Mouse (Mus musculus) intestine, embryonic 16.5 days (tissue): ENCODE measurements around the gene Csgalnact2. TPM values are rescaled to one million over a fixed set of nuclear protein-coding genes. Genes with fewer than 3 reads are reported as not detected.

ENCODE experiments used
- ATAC-seq: fragments of 200-750 bp; cut with Nextera tagmentation; 2 replicates; pipeline ENCODE4 v1.8.0; 2017; ENCODE audit warnings: moderate TSS enrichment, moderate library complexity
- H3K27ac ChIP-seq: fragments of 300-500 bp; sonication (generic); 2 replicates; pipeline ENCODE4 v1.5.1; 2014; ENCODE audit warnings: mild to moderate bottlenecking, low read length
- H3K27me3 ChIP-seq: fragments of 300-500 bp; sonication (generic); replicated peaks from 2 replicates; pipeline ENCODE4 v1.6.1; 2014; ENCODE audit warnings: low read length, control low read depth, mixed read lengths; ENCODE audit not compliant: control insufficient read depth, insufficient read depth
- H3K36me3 ChIP-seq: fragments of 300-500 bp; sonication (generic); 2 replicates; pipeline ENCODE4 v1.6.1; 2014; ENCODE audit warnings: low read length, control low read depth; ENCODE audit not compliant: control insufficient read depth, insufficient read depth
- H3K4me1 ChIP-seq: fragments of 300-500 bp; sonication (generic); 2 replicates; pipeline ENCODE4 v1.6.1; 2014; ENCODE audit warnings: low read length, control low read depth, mixed read lengths; ENCODE audit not compliant: control insufficient read depth, insufficient read depth
- H3K4me2 ChIP-seq: fragments of 300-500 bp; sonication (generic); 2 replicates; pipeline ENCODE4 v1.6.1; 2014; ENCODE audit warnings: low read depth, low read length, control low read depth
- H3K4me3 ChIP-seq: fragments of 300-500 bp; sonication (generic); 2 replicates; pipeline ENCODE4 v1.5.1; 2014; ENCODE audit warnings: mild to moderate bottlenecking, low read length
- H3K9ac ChIP-seq: fragments of 300-500 bp; sonication (generic); 2 replicates; pipeline ENCODE4 v1.6.1; 2014; ENCODE audit warnings: low read depth, low read length
- H3K9me3 ChIP-seq: fragments of 300-500 bp; sonication (generic); 2 replicates; pipeline ENCODE4 v1.6.1; 2016; ENCODE audit warnings: low read length, control low read depth; ENCODE audit not compliant: control insufficient read depth
- WGBS: fragments of 180-500 bp; shearing (Covaris S2); extraction: QIAGEN DNeasy Blood & Tissue Kit; methylation state at CpG from one replicate; pipeline ENCODE4 v1.1.7; 2014; 5-methylcytosine and 5-hydroxymethylcytosine counted together
- polyA plus RNA-seq: library from polyadenylated mRNA; unstranded; fragments of >200 nt; fragmentation: Nextera tagmentation; extraction: Ambion mirVana; gene quantifications from 2 replicates; pipeline ENCODE4 v1.2.1, GENCODE M21; 2015

The Csgalnact2 gene
- polyA plus RNA-seq, 1 experiment from 2014 or later = 9.3 TPM

DNA sequence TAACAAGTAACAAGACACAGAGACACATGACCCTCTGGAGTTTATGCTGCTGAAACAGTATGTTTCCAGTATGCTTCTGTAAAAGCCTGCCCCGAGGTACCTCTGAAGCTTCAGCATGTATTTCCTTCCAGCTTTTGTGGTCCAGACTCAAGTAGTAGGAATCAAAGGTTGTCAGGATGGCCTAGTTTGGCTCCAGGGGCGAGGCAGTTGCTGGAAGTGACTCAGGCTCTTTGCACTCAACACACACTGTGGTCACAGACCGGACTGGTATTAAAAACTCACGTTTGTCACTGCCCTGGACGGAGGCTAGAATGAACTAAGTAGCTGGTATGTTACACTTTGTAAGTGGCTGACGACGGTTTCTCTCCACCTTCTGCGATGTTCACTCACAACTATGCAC, 12.0 kb upstream of the Csgalnact2 start:
- no peak overlapping the region for H3K27ac ChIP-seq
- no peaks in the 10 kb centered on the region for H3K4me1 ChIP-seq
- H3K4me2 ChIP-seq = no peak overlapping the region
- WGBS = 83% methylated on average over 8 of the region's 8 CpGs
- no peak overlapping the region for H3K4me3 ChIP-seq
- no peaks in the 10 kb centered on the region for H3K9me3 ChIP-seq
- H3K27me3 ChIP-seq = no peaks in the 10 kb centered on the region
- H3K9ac ChIP-seq = no peak overlapping the region
- no peaks in the 10 kb centered on the region for H3K36me3 ChIP-seq
- no peak for ATAC-seq

DNA sequence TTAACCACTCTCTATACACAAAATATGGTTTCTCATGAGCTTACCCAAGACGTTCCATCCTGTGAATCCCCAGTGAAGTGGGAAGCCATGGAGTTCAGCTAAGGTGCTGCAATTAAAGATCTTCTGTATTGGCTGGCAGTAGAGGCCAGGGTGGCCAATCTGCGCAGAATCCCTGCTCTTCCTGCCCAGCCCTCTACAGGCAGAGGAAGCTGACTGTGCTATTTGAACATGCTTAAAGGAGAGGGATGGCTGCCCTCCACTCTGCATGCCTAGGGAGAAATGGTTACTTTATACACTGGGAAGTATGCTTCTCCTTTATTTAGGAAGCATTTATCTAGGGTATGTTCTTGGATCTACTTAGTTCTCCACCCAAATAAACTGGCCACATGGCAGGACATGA, 11.6 kb upstream of the Csgalnact2 start:
- Histone ChIP-seq H3K36me3 (no peaks in the 10 kb centered on the region), H3K9me3 (no peaks in the 10 kb centered on the region), H3K9ac (no peak overlapping the region), H3K4me2 (no peak overlapping the region), H3K4me3 (no peak overlapping the region), H3K4me1 (no peaks in the 10 kb centered on the region), H3K27me3 (no peaks in the 10 kb centered on the region), H3K27ac (no peak overlapping the region)
- WGBS = 75% methylated on average over 2 of the region's 2 CpGs
- no peak for ATAC-seq

DNA sequence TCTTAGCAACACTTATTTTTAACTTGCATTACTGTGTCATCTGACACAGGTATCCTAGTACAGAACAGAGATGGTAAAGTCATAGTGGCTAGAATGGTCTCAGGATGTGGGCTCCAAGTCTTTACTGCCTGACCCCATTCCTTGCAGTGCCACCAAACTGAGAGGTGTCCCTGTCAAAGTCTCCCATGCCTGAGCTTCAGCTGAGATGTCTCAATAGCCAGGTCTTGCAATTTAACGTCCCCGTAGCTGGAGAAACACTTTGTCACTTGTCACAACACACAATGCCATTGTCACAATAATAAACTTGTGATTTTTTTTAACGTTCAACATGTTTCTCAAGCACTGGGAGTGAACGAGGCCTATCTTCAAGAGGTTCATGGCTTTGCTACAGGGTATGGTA, 11.2 kb upstream of the Csgalnact2 start:
- ATAC-seq = no peak
- Histone ChIP-seq H3K9me3 (no peaks in the 10 kb centered on the region), H3K4me3 (no peak overlapping the region), H3K27me3 (no peaks in the 10 kb centered on the region), H3K4me1 (no peaks in the 10 kb centered on the region), H3K9ac (no peak overlapping the region), H3K27ac (no peak overlapping the region), H3K4me2 (no peak overlapping the region), H3K36me3 (no peaks in the 10 kb centered on the region)
- WGBS = 83% methylated on average over 4 of the region's 4 CpGs

DNA sequence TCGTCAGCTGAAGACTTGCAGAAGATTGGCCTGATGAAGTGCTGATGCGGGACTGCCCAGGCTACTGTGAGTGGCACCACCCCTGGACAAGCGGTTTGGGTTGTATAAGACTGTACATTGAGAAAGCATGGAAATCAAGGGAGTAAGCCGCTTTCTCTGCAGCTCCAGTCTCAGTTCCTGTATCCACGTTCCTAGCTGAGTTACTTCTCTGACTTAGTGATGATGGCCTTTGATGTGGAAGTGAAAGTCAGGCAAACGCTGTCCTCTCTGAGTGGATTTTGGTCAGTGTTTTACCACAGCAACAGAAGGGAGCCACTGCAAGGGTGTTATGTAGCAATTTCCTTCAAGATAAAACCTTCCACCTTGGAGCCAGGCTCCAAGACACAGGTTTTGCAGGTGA, 2.0 kb upstream of the Csgalnact2 start:
- Histone ChIP-seq H3K4me3 (no peak overlapping the region), H3K4me1 (peaks cover 2% of the 10 kb centered on the region; the same call in 1 of the 2 replicates), H3K9ac (no peak overlapping the region), H3K4me2 (no peak overlapping the region), H3K27ac (no peak overlapping the region), H3K27me3 (no peaks in the 10 kb centered on the region), H3K9me3 (no peaks in the 10 kb centered on the region), H3K36me3 (no peaks in the 10 kb centered on the region)
- WGBS = 75% methylated on average over 6 of the region's 6 CpGs
- ATAC-seq = no peak

DNA sequence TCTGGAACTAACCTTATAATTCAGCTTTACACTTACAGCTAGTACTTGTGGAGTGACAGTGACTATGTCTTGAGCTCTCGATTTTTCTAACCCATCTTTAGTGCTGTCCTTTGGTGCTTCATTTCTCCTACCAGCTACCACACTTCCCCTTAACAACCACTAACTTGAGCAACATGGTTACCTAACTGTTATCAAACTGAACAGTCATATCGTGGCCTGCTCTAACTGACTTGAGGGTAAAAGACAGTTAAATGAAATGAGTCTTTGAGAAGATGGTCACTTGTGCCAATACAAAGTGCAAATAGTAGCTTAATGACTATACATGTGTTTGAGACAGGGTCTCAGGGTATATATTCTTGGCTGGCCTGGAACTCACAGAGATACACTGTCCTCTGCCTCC, 1.8 kb downstream of the Csgalnact2 start:
- no peaks in the 10 kb centered on the region for H3K27me3 ChIP-seq
- peaks cover 2% of the 10 kb centered on the region; the same call in 1 of the 2 replicates for H3K4me1 ChIP-seq
- no peaks in the 10 kb centered on the region for H3K9me3 ChIP-seq
- no peak overlapping the region for H3K4me3 ChIP-seq
- 80% methylated on average over 2 of the region's 2 CpGs for WGBS
- ATAC-seq = no peak
- H3K4me2 ChIP-seq = no peak overlapping the region
- H3K9ac ChIP-seq = no peak overlapping the region
- H3K27ac ChIP-seq = no peak overlapping the region
- H3K36me3 ChIP-seq = no peaks in the 10 kb centered on the region

DNA sequence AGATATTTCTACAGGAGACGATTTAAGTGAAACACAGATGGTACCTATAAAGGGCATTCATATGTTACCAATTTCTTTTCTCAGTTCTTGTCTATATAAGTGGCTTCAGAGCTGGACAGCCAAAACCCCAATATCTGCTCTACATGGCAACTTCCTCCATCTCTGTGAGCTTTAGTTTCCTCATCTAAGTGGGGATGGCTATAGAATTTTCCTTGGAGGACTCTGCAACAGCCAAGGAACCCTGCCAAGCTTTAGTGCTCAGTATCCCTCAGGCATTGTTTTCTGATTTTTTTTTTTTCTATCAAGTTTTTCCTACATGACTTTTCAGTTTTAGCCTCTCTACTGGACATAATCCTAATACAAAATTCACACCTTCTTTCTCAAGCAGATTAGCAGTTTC, 4.5 kb downstream of the Csgalnact2 start:
- Histone ChIP-seq H3K36me3 (no peaks in the 10 kb centered on the region), H3K9me3 (no peaks in the 10 kb centered on the region), H3K27ac (no peak overlapping the region), H3K4me3 (no peak overlapping the region), H3K27me3 (no peaks in the 10 kb centered on the region), H3K4me2 (no peak overlapping the region), H3K9ac (no peak overlapping the region), H3K4me1 (peaks cover 2% of the 10 kb centered on the region; the same call in 1 of the 2 replicates)
- 67% methylated on average over 1 of the region's 1 CpGs for WGBS
- ATAC-seq = no peak

DNA sequence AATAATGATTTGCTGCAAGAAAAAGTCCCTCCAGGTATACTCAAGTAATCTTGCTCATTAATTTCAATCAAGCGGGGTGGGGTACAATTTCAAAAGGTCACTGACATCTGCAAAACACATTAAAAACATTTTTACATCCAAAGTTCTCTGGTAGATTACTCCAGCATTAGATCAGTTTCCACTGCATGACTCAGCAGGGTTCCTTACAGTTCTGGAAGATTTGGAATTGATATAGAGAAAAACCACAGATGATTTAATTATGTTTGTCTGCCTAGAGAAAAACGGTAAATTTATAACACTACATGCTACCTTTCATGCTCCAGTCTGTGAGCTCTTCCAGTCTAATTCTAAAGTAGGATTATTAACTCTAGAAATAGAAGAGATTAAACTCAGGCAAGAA, 8.9 kb downstream of the Csgalnact2 start:
- WGBS = 80% methylated on average over 2 of the region's 2 CpGs
- no peaks in the 10 kb centered on the region for H3K27me3 ChIP-seq
- H3K9me3 ChIP-seq = no peaks in the 10 kb centered on the region
- no peak overlapping the region for H3K4me3 ChIP-seq
- H3K4me1 ChIP-seq = no peaks in the 10 kb centered on the region
- no peaks in the 10 kb centered on the region for H3K36me3 ChIP-seq
- H3K9ac ChIP-seq = no peak overlapping the region
- no peak for ATAC-seq
- H3K27ac ChIP-seq = no peak overlapping the region
- no peak overlapping the region for H3K4me2 ChIP-seq

DNA sequence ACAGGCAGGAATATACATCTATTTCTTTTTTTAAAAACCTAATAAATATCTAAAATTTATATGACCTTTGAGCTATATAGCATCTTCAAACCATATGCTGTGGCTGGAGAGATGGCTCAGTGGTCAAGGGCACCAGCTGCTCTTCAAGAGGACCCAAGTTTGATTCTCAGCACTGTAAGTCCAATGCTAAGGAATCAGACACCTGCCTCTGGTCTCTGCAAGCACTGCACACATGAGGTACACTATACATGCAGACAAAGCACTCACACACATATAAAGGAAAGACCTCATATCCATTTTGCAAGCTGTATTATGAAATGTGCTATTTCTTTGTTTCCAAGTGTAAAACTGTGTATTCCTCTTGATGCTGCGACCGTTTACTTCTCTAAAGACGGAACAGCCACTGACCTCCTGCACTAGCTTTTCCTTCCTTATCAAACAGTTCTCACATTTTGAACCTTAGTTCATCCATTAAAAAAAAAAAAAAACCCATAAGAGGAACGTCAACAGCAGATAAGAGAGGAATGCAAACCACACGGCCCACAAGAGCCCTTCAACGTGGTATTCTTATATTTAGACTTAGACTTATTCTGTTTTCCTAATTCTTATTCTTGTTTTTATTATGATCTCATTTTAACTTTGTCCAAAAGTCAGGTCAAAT, 11.0 kb downstream of the Csgalnact2 start:
- 53% methylated on average over 6 of the region's 6 CpGs for WGBS
- H3K9me3 ChIP-seq = no peaks in the 10 kb centered on the region
- ATAC-seq = no peak
- H3K27ac ChIP-seq = no peak overlapping the region
- no peak overlapping the region for H3K9ac ChIP-seq
- H3K4me3 ChIP-seq = no peak overlapping the region
- no peaks in the 10 kb centered on the region for H3K27me3 ChIP-seq
- no peaks in the 10 kb centered on the region for H3K4me1 ChIP-seq
- H3K4me2 ChIP-seq = no peak overlapping the region
- H3K36me3 ChIP-seq = no peaks in the 10 kb centered on the region

DNA sequence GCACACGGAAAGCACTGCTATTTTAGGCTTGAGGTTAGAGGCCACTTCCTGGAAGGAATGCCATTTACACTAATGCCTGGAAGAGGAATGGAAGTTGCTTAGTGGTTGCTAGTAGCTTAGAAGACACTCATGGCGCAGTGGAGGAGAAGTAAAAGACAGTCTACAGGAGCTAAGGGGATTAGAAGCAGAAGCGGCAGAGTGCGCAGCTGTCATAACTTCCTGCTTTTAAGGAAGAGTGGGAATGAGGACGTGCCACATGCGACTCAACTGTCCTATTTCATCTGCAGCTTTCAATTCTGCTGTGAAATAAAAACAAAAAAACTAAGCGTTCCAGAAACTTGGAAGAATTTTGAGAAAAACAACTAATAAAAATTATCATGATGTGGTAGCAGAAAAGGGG, 11.7 kb downstream of the Csgalnact2 start:
- Histone ChIP-seq H3K9me3 (no peaks in the 10 kb centered on the region), H3K4me2 (no peak overlapping the region), H3K9ac (no peak overlapping the region), H3K27me3 (no peaks in the 10 kb centered on the region), H3K4me3 (no peak overlapping the region), H3K27ac (no peak overlapping the region), H3K4me1 (no peaks in the 10 kb centered on the region), H3K36me3 (no peaks in the 10 kb centered on the region)
- 77% methylated on average over 7 of the region's 7 CpGs for WGBS
- ATAC-seq = no peak

DNA sequence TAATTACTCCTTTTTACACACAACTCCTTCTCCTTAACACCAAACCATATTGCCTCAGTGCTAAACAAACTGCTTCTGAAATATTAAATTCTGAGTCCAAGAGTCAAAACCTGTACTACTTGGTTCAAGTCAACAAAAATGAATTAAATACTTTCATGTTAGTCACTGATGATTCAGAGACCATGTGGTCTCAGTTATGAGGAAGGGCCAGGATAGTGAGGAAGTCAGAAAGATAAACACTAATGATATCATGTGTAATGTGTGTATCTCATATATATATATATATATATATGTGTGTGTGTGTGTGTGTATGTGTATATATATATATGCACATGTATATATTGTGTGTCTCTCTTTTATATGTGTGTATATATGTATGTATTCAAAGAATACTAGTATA, 12.4 kb downstream of the Csgalnact2 start:
- Histone ChIP-seq H3K4me2 (no peak overlapping the region), H3K27me3 (no peaks in the 10 kb centered on the region), H3K36me3 (no peaks in the 10 kb centered on the region), H3K4me1 (no peaks in the 10 kb centered on the region), H3K27ac (no peak overlapping the region), H3K4me3 (no peak overlapping the region), H3K9ac (no peak overlapping the region), H3K9me3 (no peaks in the 10 kb centered on the region)
- no peak for ATAC-seq
